Mouse (Mus musculus) ES-E14 (cell line): ENCODE results near the gene Rab36.

ENCODE experiments used
- HCFC1 ChIP-seq: IDR thresholded peaks from 2 replicates; pipeline ENCODE4 v1.6.1; 2012; ENCODE audit warnings: low read length, inconsistent platforms, borderline replicate concordance; ENCODE audit not compliant: insufficient read depth
- MAFK ChIP-seq: IDR thresholded peaks from 2 replicates; pipeline ENCODE4 v1.6.1; 2014; ENCODE audit warnings: mild to moderate bottlenecking, low read depth, low read length, inconsistent platforms; ENCODE audit not compliant: insufficient read depth
- ZC3H11A ChIP-seq: IDR thresholded peaks from 2 replicates; pipeline ENCODE4 v1.6.1; 2012; ENCODE audit warnings: low read depth, mild to moderate bottlenecking, inconsistent platforms, low read length, borderline replicate concordance
- ZNF384 ChIP-seq: IDR thresholded peaks from 2 replicates; pipeline ENCODE4 v1.6.1; 2012; ENCODE audit warnings: low read depth, low read length, inconsistent platforms

GRCm38 (mm10) chr10:75058336-75058735 lies 21.5 kb downstream of the Rab36 start:
- TF ChIP-seq MAFK (no peak), ZC3H11A (no peak), ZNF384 (no peak), HCFC1 (no peak)
